Mouse (Mus musculus) kidney, embryonic 14.5 days (tissue): Measurements from ENCODE around the gene Fut4. TPM values are rescaled to one million over a fixed set of nuclear protein-coding genes. Genes with fewer than 3 reads are reported as not detected.
A peak's percentile ranks its signal among the peaks of the same experiment; 100 is the strongest.

Source experiments
- ATAC-seq: fragments of 200-750 bp; cut with Nextera tagmentation; 2 replicates; pipeline ENCODE4 v1.8.0; 2017; ENCODE audit warnings: moderate number of reproducible peaks, mild to moderate bottlenecking, moderate TSS enrichment, moderate library complexity; ENCODE audit not compliant: low FRiP score, low TSS enrichment
- H3K27ac ChIP-seq: fragments of 300-500 bp; sonication (generic); 2 replicates; pipeline ENCODE4 v1.5.1; 2014; ENCODE audit warnings: low read depth, mild to moderate bottlenecking, low read length, moderate library complexity, mixed read lengths
- H3K27me3 ChIP-seq: fragments of 300-500 bp; sonication (generic); 2 replicates; pipeline ENCODE4 v1.6.1; 2014; ENCODE audit warnings: mild to moderate bottlenecking, low read length; ENCODE audit not compliant: control insufficient read depth, insufficient read depth
- H3K36me3 ChIP-seq: fragments of 300-500 bp; sonication (generic); 2 replicates; pipeline ENCODE4 v1.6.1; 2014; ENCODE audit warnings: low read length, mixed read lengths; ENCODE audit not compliant: control insufficient read depth, insufficient read depth
- H3K4me1 ChIP-seq: fragments of 300-500 bp; sonication (generic); 2 replicates; pipeline ENCODE4 v1.6.1; 2014; ENCODE audit warnings: low read length, mixed read lengths; ENCODE audit not compliant: control insufficient read depth, insufficient read depth
- H3K4me2 ChIP-seq: fragments of 300-500 bp; sonication (generic); replicated peaks from 2 replicates; pipeline ENCODE4 v1.6.1; 2014; ENCODE audit warnings: low read depth, mild to moderate bottlenecking, low read length
- H3K4me3 ChIP-seq: fragments of 300-500 bp; sonication (generic); 2 replicates; pipeline ENCODE4 v1.5.1; 2014; ENCODE audit warnings: mild to moderate bottlenecking, low read length
- H3K9ac ChIP-seq: fragments of 300-500 bp; sonication (generic); 2 replicates; pipeline ENCODE4 v1.6.1; 2014; ENCODE audit warnings: low read depth, mild to moderate bottlenecking, low read length, moderate library complexity
- H3K9me3 ChIP-seq: fragments of 300-500 bp; sonication (generic); 2 replicates; pipeline ENCODE4 v1.6.1; 2016; ENCODE audit warnings: low read length; ENCODE audit not compliant: control insufficient read depth
- WGBS: fragments of 180-500 bp; shearing (Covaris S2); extraction: QIAGEN DNeasy Blood & Tissue Kit; methylation state at CpG from one replicate; pipeline ENCODE4 v1.1.7; 2014; 5-methylcytosine and 5-hydroxymethylcytosine counted together
- polyA plus RNA-seq: library from polyadenylated mRNA; unstranded; fragments of >200 nt; fragmentation: Nextera tagmentation; extraction: Ambion mirVana; gene quantifications from 2 replicates; pipeline ENCODE4 v1.2.1, GENCODE M21; 2014

Gene Fut4
- polyA plus RNA-seq, 1 experiment from 2014 or later = 3.5 TPM

DNA sequence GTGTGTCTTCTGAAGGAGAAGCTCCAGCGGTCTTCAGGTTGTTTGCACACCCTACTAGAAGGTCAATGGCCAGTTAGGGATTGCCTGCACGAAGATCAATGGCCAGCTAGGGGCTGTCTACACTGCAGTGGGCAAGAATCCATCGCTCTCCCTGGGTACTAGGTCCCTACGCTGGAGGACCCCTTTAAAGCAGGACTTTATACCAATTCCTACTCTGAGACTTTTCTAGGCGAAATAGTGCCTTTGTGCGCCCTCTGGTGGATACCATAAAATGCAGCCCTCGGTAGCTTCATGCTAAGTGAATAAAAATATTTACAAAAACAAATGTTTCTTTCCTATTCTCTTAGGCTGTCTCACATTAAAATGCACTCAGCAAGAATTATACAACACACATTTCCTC, 12.6 kb upstream of the Fut4 start:
- H3K27ac ChIP-seq = no peak overlapping the region
- H3K4me2 ChIP-seq = no peak overlapping the region
- H3K9me3 ChIP-seq = no peaks in the 10 kb centered on the region
- no peak overlapping the region for H3K9ac ChIP-seq
- 28% methylated on average over 7 of the region's 7 CpGs for WGBS
- H3K4me1 ChIP-seq = no peaks in the 10 kb centered on the region
- no peak overlapping the region for H3K4me3 ChIP-seq
- no peaks in the 10 kb centered on the region for H3K36me3 ChIP-seq
- H3K27me3 ChIP-seq = no peaks in the 10 kb centered on the region
- peak; percentile 60; the same call in 1 of the 2 replicates for ATAC-seq

DNA sequence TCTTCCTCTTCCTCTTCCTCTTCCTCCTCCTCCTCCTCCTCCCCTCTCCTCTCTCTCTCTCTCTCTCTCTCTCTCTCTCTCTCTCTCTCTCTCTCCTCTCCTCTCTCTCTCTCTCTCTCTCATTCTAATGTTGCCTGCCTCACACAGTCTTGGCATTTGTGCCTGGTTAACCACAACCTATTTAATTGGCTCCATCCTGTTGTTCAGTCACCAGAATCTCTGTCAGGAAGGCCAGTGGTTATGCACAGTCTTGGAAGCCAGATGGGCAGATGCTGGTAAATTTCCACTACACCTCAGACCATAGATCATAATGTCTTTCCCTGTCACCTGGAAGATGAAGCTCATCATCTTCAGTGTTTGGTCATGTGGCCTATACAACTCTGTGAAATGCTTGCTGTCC, 7.1 kb upstream of the Fut4 start:
- no peaks in the 10 kb centered on the region for H3K9me3 ChIP-seq
- H3K4me3 ChIP-seq = no peak overlapping the region
- H3K4me1 ChIP-seq = no peaks in the 10 kb centered on the region
- no peak overlapping the region for H3K4me2 ChIP-seq
- no peak overlapping the region for H3K9ac ChIP-seq
- no peak for ATAC-seq
- H3K36me3 ChIP-seq = no peaks in the 10 kb centered on the region
- no peak overlapping the region for H3K27ac ChIP-seq
- H3K27me3 ChIP-seq = no peaks in the 10 kb centered on the region

DNA sequence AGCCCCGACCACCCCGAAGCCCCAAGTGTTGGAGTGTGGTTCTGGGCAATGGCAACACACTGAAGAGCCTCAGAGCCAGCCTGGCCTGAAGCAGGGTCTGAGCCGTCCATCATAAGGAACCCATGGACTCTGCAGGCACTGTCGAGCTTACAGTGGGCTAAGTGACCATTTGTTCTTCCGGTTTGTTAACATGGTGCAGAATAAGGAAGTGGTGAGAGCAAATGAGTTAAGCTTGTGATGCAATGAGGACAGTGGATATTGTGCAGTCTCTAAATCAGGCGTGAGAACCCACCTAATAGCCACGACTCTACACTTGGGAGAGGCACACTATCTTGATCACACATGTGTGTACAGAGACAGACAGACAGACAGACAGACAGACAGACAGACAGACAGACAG, 6.4 kb upstream of the Fut4 start:
- ATAC-seq = no peak
- no peak overlapping the region for H3K27ac ChIP-seq
- H3K4me1 ChIP-seq = no peaks in the 10 kb centered on the region
- no peaks in the 10 kb centered on the region for H3K27me3 ChIP-seq
- H3K4me3 ChIP-seq = no peak overlapping the region
- no peak overlapping the region for H3K4me2 ChIP-seq
- whole genome bisulfite sequencing = 69% methylated on average over 7 of the region's 7 CpGs
- H3K36me3 ChIP-seq = no peaks in the 10 kb centered on the region
- no peaks in the 10 kb centered on the region for H3K9me3 ChIP-seq
- no peak overlapping the region for H3K9ac ChIP-seq

DNA sequence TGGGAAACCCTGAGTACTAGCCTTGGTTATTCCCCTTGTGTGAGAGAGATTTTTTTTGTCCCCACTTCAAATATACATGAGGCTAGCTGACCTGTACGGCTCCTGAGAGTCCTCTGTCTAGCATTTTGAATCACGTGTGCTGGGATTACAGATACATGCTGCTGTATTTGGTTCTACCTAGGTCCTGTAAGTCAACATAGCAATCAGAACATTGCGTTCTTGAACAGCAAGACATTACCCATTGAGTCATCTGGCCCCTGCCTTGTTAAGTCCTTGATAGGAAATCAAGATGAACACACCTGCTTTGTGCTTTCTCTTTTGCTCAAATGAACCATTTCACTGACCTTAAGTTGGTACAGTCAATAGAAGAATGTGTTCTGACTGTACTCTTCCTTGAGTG, 2.3 kb upstream of the Fut4 start:
- no peak for ATAC-seq

DNA sequence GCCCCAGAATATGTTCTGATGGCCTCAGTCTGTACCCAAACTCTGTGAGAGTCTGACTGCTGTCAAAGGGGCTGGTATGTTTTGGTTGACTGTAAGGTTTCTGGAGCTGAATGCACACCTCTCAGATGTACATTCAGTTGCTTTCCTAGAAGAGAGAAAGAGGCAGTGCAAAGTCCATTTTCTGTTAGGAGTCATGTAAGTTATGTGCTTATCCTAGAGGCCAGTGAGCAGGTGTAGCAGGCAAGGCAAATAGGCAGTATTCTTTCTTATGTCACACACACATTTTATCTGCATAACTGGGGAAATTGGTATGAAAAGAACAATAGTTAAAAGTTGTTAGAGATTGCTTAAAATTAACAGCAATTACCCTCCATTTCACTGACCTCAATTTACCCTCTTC, 1.8 kb upstream of the Fut4 start:
- H3K27ac ChIP-seq = no peak overlapping the region
- no peak overlapping the region for H3K4me2 ChIP-seq
- ATAC-seq = no peak
- peaks cover 8% of the 10 kb centered on the region for H3K27me3 ChIP-seq
- H3K4me1 ChIP-seq = peaks cover 7% of the 10 kb centered on the region; the same call in 1 of the 2 replicates
- no peaks in the 10 kb centered on the region for H3K9me3 ChIP-seq
- H3K4me3 ChIP-seq = no peak overlapping the region
- no peak overlapping the region for H3K9ac ChIP-seq
- no peaks in the 10 kb centered on the region for H3K36me3 ChIP-seq

More for the DNA sequence above, 2.3 kb upstream of the Fut4 start:
- Histone ChIP-seq H3K9ac (no peak overlapping the region), H3K9me3 (no peaks in the 10 kb centered on the region), H3K4me3 (no peak overlapping the region), H3K36me3 (no peaks in the 10 kb centered on the region), H3K4me1 (peaks cover 7% of the 10 kb centered on the region; the same call in 1 of the 2 replicates), H3K27ac (no peak overlapping the region), H3K4me2 (no peak overlapping the region), H3K27me3 (peaks cover 8% of the 10 kb centered on the region)
- 86% methylated on average over 3 of the region's 3 CpGs for WGBS

DNA sequence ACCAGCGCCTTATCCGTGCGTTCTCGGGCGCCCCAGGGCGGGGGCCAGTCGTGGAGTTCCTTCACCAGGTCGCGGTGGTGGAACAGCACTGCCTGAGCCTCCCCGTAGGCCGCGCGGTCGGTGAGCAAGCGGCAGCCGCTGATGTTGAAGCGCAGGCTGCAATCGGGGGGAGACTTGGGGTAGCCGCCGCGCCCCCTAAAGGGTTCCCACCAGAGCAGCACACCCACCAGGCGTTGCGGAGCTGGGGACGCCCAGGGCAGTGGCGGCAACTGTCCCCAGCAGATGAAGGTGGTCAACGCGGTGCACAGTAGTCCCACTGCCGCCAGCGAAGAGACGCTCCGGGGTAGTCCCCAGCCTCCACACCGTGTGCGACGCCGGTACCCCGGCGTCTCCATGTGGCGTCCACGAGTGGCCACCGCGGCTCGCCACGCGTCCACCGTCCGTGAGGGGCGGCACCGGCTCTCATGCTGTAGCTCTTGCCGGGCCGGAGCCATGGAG, 641 bp downstream of the Fut4 start:
- H3K4me2 ChIP-seq = peak overlapping the region; percentile 92
- no peaks in the 10 kb centered on the region for H3K9me3 ChIP-seq
- WGBS = 1% methylated on average over 50 of the region's 50 CpGs
- H3K27me3 ChIP-seq = peaks cover 8% of the 10 kb centered on the region
- peak overlapping the region; percentile 52 for H3K4me3 ChIP-seq
- H3K36me3 ChIP-seq = no peaks in the 10 kb centered on the region
- H3K4me1 ChIP-seq = peaks cover 7% of the 10 kb centered on the region; the same call in 1 of the 2 replicates
- H3K9ac ChIP-seq = peak overlapping the region; percentile 73
- peak; percentile 90 for ATAC-seq
- no peak overlapping the region for H3K27ac ChIP-seq

DNA sequence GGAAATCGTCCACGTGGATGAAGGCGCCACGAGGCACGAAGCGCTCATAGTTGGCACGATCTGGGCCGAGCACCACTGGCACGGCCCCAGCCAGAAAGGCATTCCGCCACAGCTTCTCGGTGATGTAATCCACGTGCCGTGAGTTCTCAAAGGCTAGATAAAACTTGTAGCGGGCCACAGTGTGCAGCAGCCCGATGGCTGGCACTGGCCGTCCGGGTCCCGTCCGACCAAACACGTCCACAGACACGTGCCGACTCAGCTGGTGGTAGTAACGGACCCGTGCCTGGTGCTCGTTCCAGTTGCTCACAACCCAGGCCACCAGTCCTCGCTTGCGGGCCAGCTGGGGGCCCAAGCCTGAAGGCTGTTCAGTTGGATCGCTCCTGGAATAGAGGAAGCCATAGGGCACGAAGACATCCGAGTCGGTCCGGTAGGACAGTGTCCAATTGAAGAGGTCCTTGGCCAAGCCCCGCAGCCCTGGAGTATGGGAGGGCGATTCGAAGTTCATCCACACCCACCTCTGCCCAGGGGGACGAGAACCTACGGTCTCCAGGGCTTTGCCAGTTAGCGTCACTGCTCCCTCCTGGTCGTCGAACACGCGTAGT, 1.2 kb downstream of the Fut4 start:
- peak overlapping the region; percentile 73 for H3K9ac ChIP-seq
- H3K27me3 ChIP-seq = peaks cover 8% of the 10 kb centered on the region
- H3K4me2 ChIP-seq = peak overlapping the region; percentile 92
- H3K36me3 ChIP-seq = no peaks in the 10 kb centered on the region
- H3K4me3 ChIP-seq = peak overlapping the region; percentile 52
- peaks cover 10% of the 10 kb centered on the region; the same call in 1 of the 2 replicates for H3K4me1 ChIP-seq
- ATAC-seq = 0 out of 2 replicates have a peak, but pooled peaks have one; percentile 4
- 62% methylated on average over 42 of the region's 42 CpGs for WGBS
- H3K9me3 ChIP-seq = no peaks in the 10 kb centered on the region
- no peak overlapping the region for H3K27ac ChIP-seq

DNA sequence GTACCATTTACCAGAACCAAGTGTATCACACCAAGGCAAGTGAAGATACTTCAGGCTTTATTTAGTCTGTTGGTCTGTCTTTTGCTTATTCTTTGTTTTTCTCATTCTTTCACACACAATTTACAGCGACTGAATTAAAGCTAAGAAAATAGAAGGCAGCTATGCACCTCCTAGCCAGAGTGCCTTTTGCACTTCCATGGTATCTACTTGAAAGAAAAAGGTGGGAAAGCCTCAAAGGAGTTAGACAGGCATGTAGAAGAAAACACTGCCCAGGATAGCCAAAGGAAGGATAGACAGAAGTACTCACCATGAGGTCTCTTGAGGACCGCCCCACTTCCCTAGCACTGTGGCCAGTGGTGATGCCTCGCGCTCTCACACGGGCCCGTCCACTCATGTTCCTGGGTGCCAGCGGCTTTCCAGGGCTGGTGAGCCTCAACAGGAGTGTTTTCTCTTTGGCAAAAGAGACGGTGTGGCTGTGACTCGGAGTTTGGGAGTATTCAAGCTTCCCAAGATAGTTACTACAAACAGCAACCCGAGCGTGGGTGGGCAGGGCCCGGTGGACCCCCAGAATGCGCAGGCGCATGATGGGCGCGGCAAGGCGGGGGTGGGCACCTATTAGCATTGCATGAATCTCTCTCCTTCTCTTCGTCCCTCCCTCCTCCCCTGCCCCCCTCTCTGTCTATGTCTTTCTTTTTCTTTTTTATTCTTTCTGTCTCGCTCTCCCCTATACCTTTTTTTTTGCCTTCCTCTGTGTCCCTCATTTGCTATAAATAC, 11.9 kb downstream of the Fut4 start, which contains the start of gene Piwil4:
Piwil4 (minus strand) TSS at position 583 of the 774 bp plus-strand sequence.
- 82% methylated on average over 19 of the region's 19 CpGs for WGBS
- no peaks in the 10 kb centered on the region for H3K4me1 ChIP-seq
- no peak within 1 kb of the TSS for H3K4me3 ChIP-seq
- H3K9me3 ChIP-seq = no peaks in the 10 kb centered on the region
- no peaks in the 10 kb centered on the region for H3K27me3 ChIP-seq
- no peak within 1 kb of the TSS for H3K9ac ChIP-seq
- H3K4me2 ChIP-seq = no peak within 1 kb of the TSS
- ATAC-seq = no peak
- no peak within 1 kb of the TSS for H3K27ac ChIP-seq
- no peaks in the 10 kb centered on the region for H3K36me3 ChIP-seq

DNA sequence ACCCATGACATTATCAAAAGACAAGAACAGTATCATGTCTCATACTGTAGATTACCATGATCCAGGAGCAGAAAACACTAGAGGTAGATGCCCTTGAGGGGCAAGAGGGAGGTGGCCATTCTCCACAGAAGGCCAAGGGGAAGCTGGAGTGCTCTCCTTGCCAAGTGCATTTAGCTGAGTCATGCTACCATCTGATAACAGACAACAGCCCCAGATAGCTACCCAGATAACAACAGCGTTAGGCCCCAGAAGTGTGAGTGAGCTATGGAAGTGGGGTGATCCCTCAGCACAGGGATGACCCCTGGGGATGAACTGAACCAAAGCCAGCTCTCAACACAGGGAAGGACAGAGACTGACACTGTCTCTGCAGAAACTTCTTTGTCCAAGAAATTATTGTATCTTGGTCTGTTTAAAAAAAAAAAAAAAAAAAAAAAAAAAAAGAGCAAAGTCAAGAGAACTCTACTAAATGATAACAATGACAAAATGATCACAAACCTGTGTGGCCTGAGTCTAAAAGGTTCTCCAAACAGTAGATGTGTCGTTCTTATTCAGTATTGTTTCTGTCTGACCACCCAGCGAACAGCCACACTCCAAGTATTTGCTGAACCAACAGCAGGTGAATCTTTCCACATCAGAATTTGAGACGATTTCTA, 12.6 kb downstream of the Fut4 start:
- no peaks in the 10 kb centered on the region for H3K27me3 ChIP-seq
- no peak overlapping the region for H3K9ac ChIP-seq
- 86% methylated on average over 4 of the region's 4 CpGs for WGBS
- H3K4me2 ChIP-seq = no peak overlapping the region
- H3K4me3 ChIP-seq = no peak overlapping the region
- no peaks in the 10 kb centered on the region for H3K9me3 ChIP-seq
- no peaks in the 10 kb centered on the region for H3K4me1 ChIP-seq
- ATAC-seq = no peak
- no peaks in the 10 kb centered on the region for H3K36me3 ChIP-seq
- no peak overlapping the region for H3K27ac ChIP-seq
